9 mouse cellular contexts compared by ENCODE assay signal in genomic region chr9:121718070-121718705, GRCm38 (mm10). TPM values are rescaled to one million over a fixed set of nuclear protein-coding genes. Genes with fewer than 3 reads are reported as not detected.
DNase-seq lines count a peak whose midpoint lies in the region; ATAC-seq and TF ChIP-seq lines count a peak whose summit lies in the region.
"Had no signal": no experiment of that assay in that cellular context is flagged by ENCODE, and none has a peak within 500 bp of the region (broad histone marks: within the 10 kb centered on the region; RNA-seq: fewer than 3 reads in every experiment).

No protein-coding gene starts in this region.

- H3K36me3 ChIP-seq in thymus, adult 2 months (ENCODE audit: control insufficient read depth, insufficient read depth, low read length): no peaks in the 10 kb centered on the region; the same call in 1 of the 2 replicates
- H3K36me3 ChIP-seq in hindbrain, embryonic 11.5 days (ENCODE audit: control insufficient read depth, insufficient read depth, low read length): no peaks in the 10 kb centered on the region
- peaks cover 18% of the 10 kb centered on the region for H3K36me3 ChIP-seq in megakaryocyte, embryonic 14.5 days (replicated peaks; ENCODE audit: low read length)

- H3K4me3 ChIP-seq in gastrocnemius, adult 2 months: peak overlapping the region; percentile 82
- H3K4me3 ChIP-seq in thymus, adult 2 months (ENCODE audit: control insufficient read depth, insufficient read depth, low read length): peak overlapping the region; percentile 54
- H3K4me3 ChIP-seq in hindbrain, embryonic 11.5 days (ENCODE audit: low read depth, low read length): peak overlapping the region; percentile 94
- H3K4me3 ChIP-seq in megakaryocyte, embryonic 14.5 days (replicated peaks): peak overlapping the region; percentile 100

- H3K4me1 ChIP-seq in thymus, adult 2 months (replicated peaks; ENCODE audit: control insufficient read depth, insufficient read depth, low read length): peaks cover 9% of the 10 kb centered on the region
- H3K4me1 ChIP-seq in hindbrain, embryonic 11.5 days (replicated peaks; ENCODE audit: control insufficient read depth, insufficient read depth, low read length): 0 out of 2 replicates have a peak, but pooled peaks cover 3% of the 10 kb centered on the region
- peaks cover 38% of the 10 kb centered on the region for H3K4me1 ChIP-seq in megakaryocyte, embryonic 14.5 days

- intact Hi-C loops in gastrocnemius, adult 2 months (cut with DNase I): loop anchor here (1.0 kb wide), 1 partner anchor 8 kb away; the partner anchor contains the start of gene Ss18l2
- intact Hi-C loops in gastrocnemius, postnatal 14 days (cut with DNase I; ENCODE audit: low total_unique reads): no loop called here

- no peak for TF ChIP-seq CTCF in gastrocnemius, adult 2 months (IDR thresholded peaks at IDR 0.05)
- no peak for TF ChIP-seq CTCF in thymus, adult 2 months (IDR thresholded peaks at IDR 0.05; ENCODE audit: borderline replicate concordance, control insufficient read depth, extremely low read depth, insufficient read depth, low read length, poor library complexity)

- no peaks in the 10 kb centered on the region for H3K9me3 ChIP-seq in hindbrain, embryonic 11.5 days (ENCODE audit: control insufficient read depth, low read length)
- 0 out of 2 replicates have a peak, but pooled peaks cover 3% of the 10 kb centered on the region for H3K9me3 ChIP-seq in megakaryocyte, embryonic 14.5 days

- H3K4me2 ChIP-seq in hindbrain, embryonic 11.5 days (replicated peaks; ENCODE audit: low read depth, low read length): peak overlapping the region; percentile 56

- H3K27me3 ChIP-seq in thymus, adult 2 months (ENCODE audit: control insufficient read depth, insufficient read depth, low read length): no peaks in the 10 kb centered on the region
- H3K27me3 ChIP-seq in hindbrain, embryonic 11.5 days (ENCODE audit: control insufficient read depth, insufficient read depth, low read length): no peaks in the 10 kb centered on the region
- no peaks in the 10 kb centered on the region for H3K27me3 ChIP-seq in megakaryocyte, embryonic 14.5 days (replicated peaks)
- H3K27me3 ChIP-seq: Patski had no signal

- ATAC-seq in hindbrain, embryonic 11.5 days (ENCODE audit: low FRiP score): peak; percentile 36

- H3K9ac ChIP-seq in hindbrain, embryonic 11.5 days (ENCODE audit: low read depth, low read length): peak overlapping the region; percentile 62

- WGBS in thymus, adult 2 months: 72% methylated on average over 15 of the region's 15 CpGs
- WGBS in hindbrain, embryonic 11.5 days: 70% methylated on average over 15 of the region's 15 CpGs

- TF ChIP-seq POLR2A in thymus, adult 2 months (IDR thresholded peaks at IDR 0.05; ENCODE audit: control insufficient read depth, extremely low read depth, insufficient read depth, low read length, poor library complexity): no peak

- peak overlapping the region; percentile 99 for H3K27ac ChIP-seq in gastrocnemius, adult 2 months
- peak overlapping the region; percentile 69 for H3K27ac ChIP-seq in thymus, adult 2 months (ENCODE audit: control insufficient read depth, insufficient read depth, low read length)
- peak overlapping the region; percentile 98 for H3K27ac ChIP-seq in hindbrain, embryonic 11.5 days (ENCODE audit: low read depth, low read length)

- peak; percentile 47 for DNase-seq in gastrocnemius, adult 2 months
- no peak for DNase-seq in gastrocnemius, postnatal 14 days
- DNase-seq in thymus, adult 2 months: peak; percentile 19
- DNase-seq in thymus, postnatal 4 days: no peak
- DNase-seq in hindbrain, embryonic 11.5 days (ENCODE audit: low spot score): no peak
- no peak for DNase-seq in urinary bladder, postnatal 10 days (ENCODE audit: low spot score)
- no peak for DNase-seq in cerebellum, adult 9-10 months

RNA-seq across cellular contexts. Expression of gene Nktr, which starts 0.8 kb away (rescaled TPM):
- 10 to 100 TPM; 41.3 to 42.6 TPM for total RNA-seq in gastrocnemius, adult 2 months (2021)
- 10 to 100 TPM; 24.2 to 29.9 TPM for total RNA-seq in gastrocnemius, postnatal 14 days (2021)
- 93.3 and 95.4 TPM in 2 replicates for polyA plus RNA-seq in thymus, adult 2 months (2012; rRNA removed)
- 61.8 and 105 TPM in 2 replicates for polyA plus RNA-seq in hindbrain, embryonic 11.5 days (2014; fragmentation: Nextera tagmentation; extraction: Ambion mirVana)
- polyA plus RNA-seq in megakaryocyte, embryonic 14.5 days (2012; ENCODE audit: insufficient read depth, low replicate concordance): 4.4 and 6.4 TPM in 2 replicates

RNA-seq across cellular contexts. Expression of gene Ss18l2, which starts 8.1 kb away (rescaled TPM):
- 100 to 1,000 TPM; 108 to 137 TPM for total RNA-seq in gastrocnemius, adult 2 months (2021)
- 10 to 100 TPM; 89.3 to 93.6 TPM for total RNA-seq in gastrocnemius, postnatal 14 days (2021)
- 18.2 and 28.4 TPM in 2 replicates for polyA plus RNA-seq in thymus, adult 2 months (2012; rRNA removed)
- polyA plus RNA-seq in hindbrain, embryonic 11.5 days (2014; fragmentation: Nextera tagmentation; extraction: Ambion mirVana): 122 and 131 TPM in 2 replicates
- 30.1 and 45.4 TPM in 2 replicates for polyA plus RNA-seq in megakaryocyte, embryonic 14.5 days (2012; ENCODE audit: insufficient read depth, low replicate concordance)

RNA-seq across cellular contexts. Expression of gene Sec22c, which starts 12.9 kb away (rescaled TPM):
- total RNA-seq in gastrocnemius, adult 2 months (2021): 1 to 10 TPM; 2.6 to 4.8 TPM
- total RNA-seq in gastrocnemius, postnatal 14 days (2021): 1 to 10 TPM; 3.1 to 6.1 TPM
- polyA plus RNA-seq in thymus, adult 2 months (2012; rRNA removed): 43.6 and 49.2 TPM in 2 replicates
- 15.7 and 22.9 TPM in 2 replicates for polyA plus RNA-seq in hindbrain, embryonic 11.5 days (2014; fragmentation: Nextera tagmentation; extraction: Ambion mirVana)
- 1.2 and 2.4 TPM in 2 replicates for polyA plus RNA-seq in megakaryocyte, embryonic 14.5 days (2012; ENCODE audit: insufficient read depth, low replicate concordance)

RNA-seq across cellular contexts. Expression of gene Zfp651, which starts 40.9 kb away (rescaled TPM):
- total RNA-seq in gastrocnemius, adult 2 months (2021): 100 to 1,000 TPM; 127 to 157 TPM
- total RNA-seq in gastrocnemius, postnatal 14 days (2021): 10 to 100 TPM; 51.5 to 56.1 TPM
- polyA plus RNA-seq in thymus, adult 2 months (2012; rRNA removed): 6.9 and 12.2 TPM in 2 replicates
- polyA plus RNA-seq in hindbrain, embryonic 11.5 days (2014; fragmentation: Nextera tagmentation; extraction: Ambion mirVana): 6.0 and 7.2 TPM in 2 replicates
- 1.9 and 2.9 TPM in 2 replicates for polyA plus RNA-seq in megakaryocyte, embryonic 14.5 days (2012; ENCODE audit: insufficient read depth, low replicate concordance)

RNA-seq across cellular contexts. Expression of gene Klhl40, which starts 59.2 kb away (rescaled TPM):
- total RNA-seq in gastrocnemius, adult 2 months (2021): 100 to 1,000 TPM; 103 to 120 TPM
- 100 to 1,000 TPM; 116 to 158 TPM for total RNA-seq in gastrocnemius, postnatal 14 days (2021)
- polyA plus RNA-seq in thymus, adult 2 months (2012; rRNA removed): 0.89 and 0.93 TPM in 2 replicates
- 0.57 and 0.78 TPM in 2 replicates for polyA plus RNA-seq in hindbrain, embryonic 11.5 days (2014; fragmentation: Nextera tagmentation; extraction: Ambion mirVana)
- not detected in 2 replicates for polyA plus RNA-seq in megakaryocyte, embryonic 14.5 days (2012; ENCODE audit: insufficient read depth, low replicate concordance)
- polyA plus RNA-seq: Patski had no signal

Comparison
In these comparisons a context has a peak if more than half of its experiments do, and no peak if none do; other contexts are left out.
1. DNase-seq: peak in gastrocnemius, adult 2 months (single experiment) and thymus, adult 2 months (single experiment); none in gastrocnemius, postnatal 14 days (single experiment), thymus, postnatal 4 days (single experiment), hindbrain, embryonic 11.5 days (single experiment), urinary bladder, postnatal 10 days (single experiment) and cerebellum, adult 9-10 months (single experiment).
2. Peak in every context shown above with its lines, with median percentiles within 50 percentile points of each other: H3K27ac ChIP-seq and H3K4me3 ChIP-seq.